Mouse (Mus musculus): ENCODE measurements around the gene Sptlc2. TPM values are rescaled to one million over a fixed set of nuclear protein-coding genes. Genes with fewer than 3 reads are reported as not detected.
A peak's percentile ranks its signal among the peaks of the same experiment; 100 is the strongest.

The Sptlc2 gene
- polyA plus RNA-seq, 1 experiment from 2014 or later, result 72.8 TPM

DNA sequence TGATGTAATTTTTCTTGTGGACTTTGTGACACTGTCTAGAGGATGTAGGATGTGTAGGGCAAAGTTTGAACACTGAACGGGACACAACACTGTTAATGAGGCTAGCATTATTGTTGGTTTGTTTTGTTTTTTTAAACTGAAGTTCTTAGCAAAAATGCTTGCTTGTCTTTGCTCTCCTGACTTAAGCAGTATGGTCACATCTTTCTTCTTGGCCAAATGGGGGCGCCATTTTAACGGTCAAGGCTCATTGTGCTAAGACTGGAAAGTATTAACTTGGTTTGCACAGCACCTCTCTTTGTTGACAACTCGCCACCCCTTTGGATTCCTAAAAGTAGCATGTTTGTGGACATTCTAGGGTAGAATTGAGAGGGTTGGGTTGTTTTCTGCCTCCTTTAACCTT is 120.5 kb downstream of the Sptlc2 start:
- Histone ChIP-seq H3K4me3 (ENCODE audit: low read depth, low read length) (peak overlapping the region; percentile 72), H3K27ac (ENCODE audit: low read length) (no peak overlapping the region), H3K4me1 (ENCODE audit: control insufficient read depth, insufficient read depth, low read length) (peaks cover 21% of the 10 kb centered on the region), H3K9me3 (replicated peaks; ENCODE audit: control insufficient read depth, low read length, poor library complexity, severe bottlenecking) (no peaks in the 10 kb centered on the region), H3K4me2 (ENCODE audit: low read length) (peak overlapping the region; percentile 88), H3K27me3 (ENCODE audit: control insufficient read depth, insufficient read depth, low read depth, low read length) (no peaks in the 10 kb centered on the region), H3K9ac (ENCODE audit: low read depth, low read length) (no peak overlapping the region), H3K36me3 (ENCODE audit: control insufficient read depth, insufficient read depth, low read length) (peaks cover 29% of the 10 kb centered on the region)
- 27% methylated on average over 4 of the region's 4 CpGs for WGBS
- ATAC-seq, result no peak

- ATAC-seq, result peak; percentile 72
- H3K9me3 ChIP-seq (replicated peaks; ENCODE audit: control insufficient read depth, low read length, poor library complexity, severe bottlenecking), result no peaks in the 10 kb centered on the region
- H3K4me2 ChIP-seq (ENCODE audit: low read length), result peak overlapping the region; percentile 88
- peak overlapping the region; percentile 75 for H3K9ac ChIP-seq (ENCODE audit: low read depth, low read length)
- H3K36me3 ChIP-seq (ENCODE audit: control insufficient read depth, insufficient read depth, low read length), result peaks cover 25% of the 10 kb centered on the region
- WGBS, result 0% methylated on average over 30 of the region's 31 CpGs
- H3K4me3 ChIP-seq (ENCODE audit: low read depth, low read length), result peak overlapping the region; percentile 72
- peak overlapping the region; percentile 88 for H3K27ac ChIP-seq (ENCODE audit: low read length)
- H3K4me1 ChIP-seq (ENCODE audit: control insufficient read depth, insufficient read depth, low read length), result peaks cover 21% of the 10 kb centered on the region
- H3K27me3 ChIP-seq (ENCODE audit: control insufficient read depth, insufficient read depth, low read depth, low read length), result no peaks in the 10 kb centered on the region
These were observed 121.1 kb downstream of the Sptlc2 start for GRCm38 (mm10) chr12:87266827-87267603.

DNA sequence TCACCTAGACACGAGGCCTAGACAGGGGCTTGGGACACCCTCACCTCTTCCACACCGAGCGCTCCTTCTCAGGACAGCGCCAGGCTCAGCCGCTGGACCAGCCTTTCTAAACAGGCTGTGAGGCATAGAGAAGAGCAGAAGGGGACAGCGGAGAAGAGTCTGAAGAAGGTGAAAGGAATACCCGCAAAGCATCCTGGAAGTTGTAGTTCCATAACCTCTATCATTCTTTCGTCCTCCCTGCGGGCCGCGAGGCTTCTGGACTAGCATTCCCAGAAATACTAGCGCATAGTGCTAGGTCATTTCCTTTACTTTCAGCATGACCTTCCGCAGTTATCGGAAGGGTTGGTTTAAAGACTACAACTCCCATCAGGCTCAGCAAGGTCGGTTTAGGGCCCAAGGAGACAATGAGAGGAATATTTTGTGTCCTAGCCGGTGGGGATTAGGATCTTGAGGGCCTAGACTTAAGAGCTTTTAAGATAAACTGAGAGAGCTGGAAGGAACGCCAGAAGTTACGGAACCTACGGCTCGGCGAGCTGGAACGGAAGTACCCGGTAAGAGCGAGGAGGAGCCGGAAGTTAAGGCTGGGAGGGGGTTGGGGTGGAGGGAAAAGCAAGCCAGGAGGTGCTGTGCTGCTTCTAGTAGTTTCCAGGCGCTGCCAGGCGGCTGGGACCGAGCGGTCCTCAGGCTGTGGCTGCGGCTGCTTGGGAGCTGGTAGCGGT is 121.9 kb downstream of the Sptlc2 start, which contains the start of the genes Vipas39 and Ahsa1:
Gene Vipas39, minus strand, starts transcription at position 149 of the 719 bp plus-strand sequence.
Gene Ahsa1, plus strand, starts transcription at position 372 of the 719 bp plus-strand sequence.
- H3K4me2 ChIP-seq (ENCODE audit: low read length), result peak within 1 kb of the TSS; percentile 88
- H3K9ac ChIP-seq (ENCODE audit: low read depth, low read length), result peak within 1 kb of the TSS; percentile 86
- H3K27ac ChIP-seq (ENCODE audit: low read length), result peak within 1 kb of the TSS; percentile 88
- no peaks in the 10 kb centered on the region for H3K9me3 ChIP-seq (replicated peaks; ENCODE audit: control insufficient read depth, low read length, poor library complexity, severe bottlenecking)
- peaks cover 28% of the 10 kb centered on the region for H3K36me3 ChIP-seq (ENCODE audit: control insufficient read depth, insufficient read depth, low read length)
- peak; percentile 98 for ATAC-seq
- no peaks in the 10 kb centered on the region for H3K27me3 ChIP-seq (ENCODE audit: control insufficient read depth, insufficient read depth, low read depth, low read length)
- peaks cover 21% of the 10 kb centered on the region for H3K4me1 ChIP-seq (ENCODE audit: control insufficient read depth, insufficient read depth, low read length)
- peak within 1 kb of the TSS; percentile 72 for H3K4me3 ChIP-seq (ENCODE audit: low read depth, low read length)
- under 1% methylated on average over 31 of the region's 31 CpGs for WGBS

- peaks cover 31% of the 10 kb centered on the region for H3K36me3 ChIP-seq (ENCODE audit: control insufficient read depth, insufficient read depth, low read length)
- peaks cover 21% of the 10 kb centered on the region for H3K4me1 ChIP-seq (ENCODE audit: control insufficient read depth, insufficient read depth, low read length)
- 27% methylated on average over 11 of the region's 11 CpGs for WGBS
- peak overlapping the region; percentile 88 for H3K27ac ChIP-seq (ENCODE audit: low read length)
- H3K4me2 ChIP-seq (ENCODE audit: low read length), result peak overlapping the region; percentile 75
- peak overlapping the region; percentile 86 for H3K9ac ChIP-seq (ENCODE audit: low read depth, low read length)
- no peaks in the 10 kb centered on the region for H3K27me3 ChIP-seq (ENCODE audit: control insufficient read depth, insufficient read depth, low read depth, low read length)
- H3K9me3 ChIP-seq (replicated peaks; ENCODE audit: control insufficient read depth, low read length, poor library complexity, severe bottlenecking), result no peaks in the 10 kb centered on the region
- no peak for ATAC-seq
- H3K4me3 ChIP-seq (ENCODE audit: low read depth, low read length), result peak overlapping the region; percentile 72
These were observed 122.7 kb downstream of the Sptlc2 start for GRCm38 (mm10) chr12:87265444-87265843.

DNA sequence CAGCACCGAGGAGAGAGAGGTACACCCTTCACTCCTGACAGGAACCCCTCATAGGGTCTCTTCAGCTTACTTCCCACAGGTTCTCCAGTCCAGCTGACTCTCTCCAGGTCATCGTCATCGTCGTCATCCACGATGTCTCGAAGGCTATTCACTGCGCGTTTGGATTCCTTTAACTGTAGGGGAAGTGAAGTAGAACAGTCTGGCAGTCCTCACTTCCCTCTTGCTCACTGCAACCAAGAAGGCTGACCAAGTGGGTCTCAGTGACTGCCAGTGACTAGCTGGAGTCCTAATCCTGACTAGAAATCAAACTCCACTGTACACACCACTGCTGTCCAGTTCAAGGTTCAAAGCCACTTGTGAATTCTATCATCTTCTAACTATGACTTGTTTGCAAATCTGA is 127.6 kb downstream of the Sptlc2 start:
- Histone ChIP-seq H3K36me3 (ENCODE audit: control insufficient read depth, insufficient read depth, low read length) (peaks cover 33% of the 10 kb centered on the region), H3K9ac (ENCODE audit: low read depth, low read length) (no peak overlapping the region), H3K4me2 (ENCODE audit: low read length) (no peak overlapping the region), H3K9me3 (replicated peaks; ENCODE audit: control insufficient read depth, low read length, poor library complexity, severe bottlenecking) (no peaks in the 10 kb centered on the region), H3K27ac (ENCODE audit: low read length) (no peak overlapping the region), H3K4me1 (ENCODE audit: control insufficient read depth, insufficient read depth, low read length) (peaks cover 8% of the 10 kb centered on the region), H3K4me3 (ENCODE audit: low read depth, low read length) (no peak overlapping the region), H3K27me3 (ENCODE audit: control insufficient read depth, insufficient read depth, low read depth, low read length) (no peaks in the 10 kb centered on the region)
- no peak for ATAC-seq
- WGBS, result 97% methylated on average over 8 of the region's 8 CpGs

GRCm38 (mm10) chr12:87256629-87257028 is 131.5 kb downstream of the Sptlc2 start:
- ATAC-seq, result no peak
- Histone ChIP-seq H3K9ac (ENCODE audit: low read depth, low read length) (no peak overlapping the region), H3K9me3 (replicated peaks; ENCODE audit: control insufficient read depth, low read length, poor library complexity, severe bottlenecking) (no peaks in the 10 kb centered on the region), H3K4me1 (ENCODE audit: control insufficient read depth, insufficient read depth, low read length) (no peaks in the 10 kb centered on the region), H3K27me3 (ENCODE audit: control insufficient read depth, insufficient read depth, low read depth, low read length) (no peaks in the 10 kb centered on the region), H3K27ac (ENCODE audit: low read length) (no peak overlapping the region), H3K4me3 (ENCODE audit: low read depth, low read length) (no peak overlapping the region), H3K4me2 (ENCODE audit: low read length) (no peak overlapping the region), H3K36me3 (ENCODE audit: control insufficient read depth, insufficient read depth, low read length) (peaks cover 44% of the 10 kb centered on the region)
- WGBS, result 99% methylated on average over 5 of the region's 5 CpGs

Small RNAs within 50 kb of the gene (microRNA-seq; reads per million reads assigned to microRNA genes)
- gene Gm47293 (not detected), gene Mir3068 (56.2 reads per million, percentile 47 among the genes with 10 or more reads in this experiment)

Other genes starting within 250 kb of the Sptlc2 start
- gene Gstz1, start 241.2 kb downstream of the Sptlc2 start, polyA plus RNA-seq (2015; fragmentation: Nextera tagmentation; extraction: Ambion mirVana), result 25.1 and 31.5 TPM in 2 replicates
- 15.6 and 16.1 TPM in 2 replicates for gene Pomt2, start 240.4 kb downstream of the Sptlc2 start, polyA plus RNA-seq (2015; fragmentation: Nextera tagmentation; extraction: Ambion mirVana)
- gene Samd15, start 188.6 kb downstream of the Sptlc2 start, polyA plus RNA-seq (2015; fragmentation: Nextera tagmentation; extraction: Ambion mirVana), result 2.2 and 2.6 TPM in 2 replicates
- 5.2 and 6.0 TPM in 2 replicates for gene Tmed8, start 187.9 kb downstream of the Sptlc2 start, polyA plus RNA-seq (2015; fragmentation: Nextera tagmentation; extraction: Ambion mirVana)
- gene Noxred1, start 149.6 kb downstream of the Sptlc2 start, polyA plus RNA-seq (2015; fragmentation: Nextera tagmentation; extraction: Ambion mirVana), result 0.65 and 1.9 TPM in 2 replicates
- gene Vipas39, start 122.1 kb downstream of the Sptlc2 start, polyA plus RNA-seq (2015; fragmentation: Nextera tagmentation; extraction: Ambion mirVana), result 56.2 and 58.2 TPM in 2 replicates
- gene Ahsa1, start 121.9 kb downstream of the Sptlc2 start, polyA plus RNA-seq (2015; fragmentation: Nextera tagmentation; extraction: Ambion mirVana), result 208 and 217 TPM in 2 replicates
- gene Ism2, start 88.7 kb downstream of the Sptlc2 start, polyA plus RNA-seq (2015; fragmentation: Nextera tagmentation; extraction: Ambion mirVana), result 2.1 and 2.2 TPM in 2 replicates
- 195 and 209 TPM in 2 replicates for gene Slirp, start 55.5 kb upstream of the Sptlc2 start, polyA plus RNA-seq (2015; fragmentation: Nextera tagmentation; extraction: Ambion mirVana)
- gene Alkbh1, start 55.7 kb upstream of the Sptlc2 start, polyA plus RNA-seq (2015; fragmentation: Nextera tagmentation; extraction: Ambion mirVana), result 40.7 and 41.8 TPM in 2 replicates
- 93.1 and 103 TPM in 2 replicates for gene Snw1, start 83.9 kb upstream of the Sptlc2 start, polyA plus RNA-seq (2015; fragmentation: Nextera tagmentation; extraction: Ambion mirVana)
- not detected in 2 replicates for gene Gm5788, start 106.4 kb upstream of the Sptlc2 start, polyA plus RNA-seq (2015; fragmentation: Nextera tagmentation; extraction: Ambion mirVana)
- not detected in 2 replicates for gene Gm8300, start 126.0 kb upstream of the Sptlc2 start, polyA plus RNA-seq (2015; fragmentation: Nextera tagmentation; extraction: Ambion mirVana)
- gene Oog1, start 214.3 kb upstream of the Sptlc2 start, polyA plus RNA-seq (2015; fragmentation: Nextera tagmentation; extraction: Ambion mirVana), result not detected in 2 replicates
- gene Gm4027, start 230.5 kb upstream of the Sptlc2 start, polyA plus RNA-seq (2015; fragmentation: Nextera tagmentation; extraction: Ambion mirVana), result not detected in 2 replicates

All from midbrain, embryonic 16.5 days (tissue).